Mouse (Mus musculus): ENCODE measurements around the gene Anapc7.

GRCm38 (mm10) chr5:122481844-122482243 is 60.4 kb downstream of the Anapc7 start:
- no peak for TF ChIP-seq POLR2A (IDR thresholded peaks at IDR 0.05; ENCODE audit: borderline replicate concordance, insufficient read depth, low read length)
- no peak for TF ChIP-seq CTCF (IDR thresholded peaks at IDR 0.05; ENCODE audit: borderline replicate concordance, insufficient read depth, low read depth, low read length)

All from cerebellum, adult 2 months (tissue).